Mouse (Mus musculus) adrenal gland, adult 2 months (tissue): Measurements from ENCODE around the gene Igf2bp2. TPM values are rescaled to one million over a fixed set of nuclear protein-coding genes. Genes with fewer than 3 reads are reported as not detected.

Experiments used
- DNase-seq: peaks from one replicate; pipeline ENCODE4 v3.0.0; 2021
- polyA plus RNA-seq: library from polyadenylated mRNA; depleted of rRNA; stranded (reverse); fragments of >200 nt; gene quantifications from 2 replicates; pipeline ENCODE4 v1.2.3, GENCODE M21; 2012; rRNA removed
- total RNA-seq, 2 experiments: library from RNA; stranded (reverse); gene quantifications; 2 replicates each; pipeline ENCODE4 v1.2.3; 2021

The Igf2bp2 gene
- total and polyA plus RNA-seq, 3 experiments, result 3.5 to 9.0 (median 7.3) TPM

DNA sequence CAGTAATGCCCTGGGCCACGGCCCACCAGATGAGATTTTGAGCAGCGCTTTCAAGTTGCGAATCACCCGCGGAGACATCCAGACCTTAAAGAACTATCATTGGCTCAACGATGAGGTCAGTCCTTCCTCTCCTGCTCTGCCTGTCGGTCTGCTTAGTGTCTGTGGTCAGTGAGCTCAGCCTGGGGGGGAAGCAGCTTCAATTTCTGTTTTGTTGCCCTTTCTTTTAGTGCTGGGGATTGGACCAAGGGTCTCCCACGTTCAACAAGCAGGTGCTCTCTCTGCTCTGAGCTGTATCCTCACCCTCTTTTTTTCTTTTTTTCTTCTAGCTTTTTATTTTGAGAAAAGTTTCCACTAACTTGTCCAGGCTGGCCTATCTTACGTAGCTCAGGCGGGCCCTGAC, 124.5 kb downstream of the Igf2bp2 start:
- no peak for DNase-seq

DNA sequence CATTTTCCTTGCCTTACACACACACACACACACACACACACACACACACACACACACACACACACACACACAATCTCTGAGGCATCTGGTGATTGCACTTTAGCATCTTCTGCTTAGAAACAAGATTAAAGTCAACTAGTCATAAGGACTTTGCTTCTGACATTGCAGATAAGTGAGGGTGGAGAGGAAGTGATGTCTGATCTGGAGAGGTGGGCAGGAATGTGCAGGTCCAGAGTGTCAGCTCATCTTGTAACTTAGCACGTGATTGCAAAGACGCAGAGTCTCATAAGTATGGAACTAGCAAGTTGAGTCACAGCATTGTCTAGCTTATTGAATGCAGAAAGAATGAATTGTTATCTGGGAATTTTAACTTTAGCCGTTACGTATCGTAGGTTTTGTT, 135.6 kb downstream of the Igf2bp2 start:
- DNase-seq, result no peak

DNA sequence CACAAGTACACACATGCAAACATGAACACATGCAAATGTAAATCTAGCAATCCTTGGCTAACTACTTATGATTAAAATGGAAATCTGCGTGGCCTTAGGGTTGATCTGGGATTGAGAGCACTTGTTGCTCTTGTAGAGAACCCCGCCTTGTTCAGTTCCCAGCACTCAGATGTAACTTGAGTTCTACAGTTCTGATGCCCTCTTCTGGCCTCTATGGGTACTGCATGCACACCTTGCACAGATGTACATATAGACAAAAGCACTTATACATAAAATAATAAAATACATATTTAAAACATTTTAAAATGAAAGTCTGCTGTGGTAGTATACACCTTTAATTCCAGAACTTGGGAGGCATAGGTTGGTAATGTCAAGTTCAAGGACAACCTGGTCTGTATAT, 141.0 kb downstream of the Igf2bp2 start:
- DNase-seq, result no peak

DNA sequence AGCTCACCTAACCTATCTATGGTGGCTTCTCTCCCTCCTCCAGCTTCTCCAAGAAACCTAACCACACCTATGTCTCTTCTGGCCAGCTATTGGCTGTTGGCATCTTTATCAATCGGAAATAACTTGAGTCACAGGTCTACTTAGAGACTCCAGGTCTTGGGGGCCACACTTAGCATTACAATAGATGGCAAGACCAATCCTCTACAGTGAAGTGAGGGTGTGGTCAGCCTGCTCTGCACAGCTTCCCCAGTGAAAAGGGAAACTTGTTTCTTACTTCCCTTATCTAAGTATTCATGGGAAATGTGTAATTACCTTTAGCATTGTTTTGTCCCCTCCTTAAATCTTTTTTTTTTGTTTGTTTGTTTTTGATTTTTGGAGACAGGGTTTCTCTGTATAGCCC, 147.5 kb downstream of the Igf2bp2 start:
- DNase-seq, result no peak

DNA sequence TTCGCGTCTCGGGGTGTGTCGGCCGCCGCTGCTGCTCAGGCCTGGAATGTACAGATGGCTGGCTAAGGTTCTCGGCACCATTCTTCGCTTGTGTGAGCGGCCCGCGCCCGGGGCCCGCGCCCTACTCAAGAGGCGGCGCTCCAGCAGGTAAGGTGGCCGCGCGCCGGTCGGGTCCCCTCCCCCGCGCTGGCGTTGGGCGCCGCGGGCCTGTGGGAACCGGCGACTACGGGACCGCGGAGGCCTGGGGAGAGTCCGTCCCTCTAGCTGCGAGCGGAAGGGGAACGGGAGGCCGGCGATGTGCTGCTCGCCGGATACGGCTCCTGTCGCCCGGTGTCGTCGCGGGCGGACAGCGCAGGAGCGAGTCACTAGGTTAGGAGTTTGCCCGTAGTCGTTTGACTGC, 153.5 kb downstream of the Igf2bp2 start:
- no peak for DNase-seq

DNA sequence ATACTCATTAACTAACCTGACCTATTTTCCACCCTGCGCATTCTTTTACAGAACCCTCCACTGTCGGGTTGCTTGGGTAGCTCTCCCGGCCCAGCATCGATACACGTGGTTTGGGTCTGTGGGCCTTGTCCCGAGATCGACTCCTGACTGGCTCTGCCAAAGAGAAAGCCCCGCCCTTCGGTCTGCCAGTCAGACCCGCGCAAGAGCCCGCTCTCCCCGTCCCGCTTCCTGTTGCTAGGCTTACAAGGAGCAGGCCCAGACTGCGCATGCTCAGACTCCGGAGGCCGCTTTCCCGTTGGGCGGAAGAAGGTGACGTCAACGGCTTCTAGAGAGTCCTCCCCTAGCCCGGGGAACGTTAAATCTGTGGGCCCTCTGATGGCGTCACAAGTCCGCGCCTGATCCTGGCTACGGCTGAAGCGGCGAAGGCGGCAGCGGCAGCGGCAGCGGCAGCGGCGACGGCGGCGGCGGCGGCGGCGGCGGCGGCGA, 154.0 kb downstream of the Igf2bp2 start, which contains the start of gene Senp2:
TSS of gene Senp2 (plus strand) at position 386 of the 486 bp plus-strand sequence.
- DNase-seq, result peak; percentile 100

Other genes starting within 250 kb of the Igf2bp2 start
- 10 to 100 TPM; 13.6 to 23.5 TPM for gene Tmem41a, start 215.7 kb downstream of the Igf2bp2 start, total RNA-seq
- 12.9 and 15.2 TPM in 2 replicates for gene Tmem41a, start 215.7 kb downstream of the Igf2bp2 start, polyA plus RNA-seq
- gene Liph, start 167.6 kb downstream of the Igf2bp2 start, total RNA-seq, result under 1 TPM; 0.26 to 0.79 TPM
- 0.03 TPM in 1 of 2 replicates, not detected in the other for gene Liph, start 167.6 kb downstream of the Igf2bp2 start, polyA plus RNA-seq
- 10 to 100 TPM; 33.0 to 64.4 TPM for gene Senp2, start 153.8 kb downstream of the Igf2bp2 start, total RNA-seq
- 3.6 and 3.7 TPM in 2 replicates for gene Senp2, start 153.8 kb downstream of the Igf2bp2 start, polyA plus RNA-seq
- gene Tra2b, start 102.7 kb upstream of the Igf2bp2 start, total RNA-seq, result 100 to 1,000 TPM in 1 of 2 experiments, 10 to 100 TPM in 1; 71.0 to 101 TPM
- gene Tra2b, start 102.7 kb upstream of the Igf2bp2 start, polyA plus RNA-seq, result 8.1 and 9.9 TPM in 2 replicates